Mouse (Mus musculus): ENCODE results near the gene Prrt1. TPM values are rescaled to one million over a fixed set of nuclear protein-coding genes. Genes with fewer than 3 reads are reported as not detected.

Gene Prrt1
- polyA plus RNA-seq, 1 experiment, result not detected

DNA sequence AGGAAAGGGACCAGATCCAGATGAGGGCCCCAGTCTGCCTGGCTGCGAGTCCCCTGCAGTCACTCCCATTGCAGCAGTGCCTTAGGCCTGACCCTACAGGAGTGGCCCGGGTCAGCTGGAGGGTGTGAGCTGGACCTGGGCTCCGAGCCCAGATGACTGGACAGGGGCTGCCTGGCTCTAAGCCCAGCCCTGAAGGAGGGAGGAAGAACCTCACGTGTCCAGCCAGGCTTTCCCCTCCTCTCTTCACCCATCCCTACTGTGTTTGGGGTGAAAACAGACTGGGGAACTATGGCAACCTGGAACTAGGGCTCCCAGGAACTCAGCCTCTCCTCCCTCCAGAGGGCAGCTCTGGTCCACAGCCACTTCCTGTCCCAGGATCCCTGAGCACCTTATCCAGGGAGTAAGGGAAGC lies 26.3 kb downstream of the Prrt1 start:
- Histone ChIP-seq H3K27me3 (ENCODE audit: control insufficient read depth, insufficient read depth, low read length, poor library complexity, severe bottlenecking) (no peaks in the 10 kb centered on the region), H3K4me3 (ENCODE audit: low read depth, low read length) (no peak overlapping the region), H3K27ac (ENCODE audit: insufficient read depth, low read length) (no peak overlapping the region), H3K9ac (ENCODE audit: low read depth, poor library complexity, severe bottlenecking) (no peak overlapping the region), H3K36me3 (ENCODE audit: control insufficient read depth, insufficient read depth, low read length, poor library complexity, severe bottlenecking) (peaks cover 5% of the 10 kb centered on the region; the same call in 1 of the 2 replicates), H3K4me1 (ENCODE audit: control insufficient read depth, insufficient read depth, low read length) (no peaks in the 10 kb centered on the region), H3K9me3 (replicated peaks; ENCODE audit: control insufficient read depth, insufficient read depth, low read length, poor library complexity, severe bottlenecking) (no peaks in the 10 kb centered on the region)
- TF ChIP-seq CTCF (IDR thresholded peaks at IDR 0.05; ENCODE audit: low read depth, low read length), result no peak
- no peak for TF ChIP-seq POLR2A (IDR thresholded peaks at IDR 0.05; ENCODE audit: insufficient read depth, low read length)
- TF ChIP-seq EP300 (IDR thresholded peaks at IDR 0.05; ENCODE audit: insufficient read depth, low read depth, low read length), result no peak

DNA sequence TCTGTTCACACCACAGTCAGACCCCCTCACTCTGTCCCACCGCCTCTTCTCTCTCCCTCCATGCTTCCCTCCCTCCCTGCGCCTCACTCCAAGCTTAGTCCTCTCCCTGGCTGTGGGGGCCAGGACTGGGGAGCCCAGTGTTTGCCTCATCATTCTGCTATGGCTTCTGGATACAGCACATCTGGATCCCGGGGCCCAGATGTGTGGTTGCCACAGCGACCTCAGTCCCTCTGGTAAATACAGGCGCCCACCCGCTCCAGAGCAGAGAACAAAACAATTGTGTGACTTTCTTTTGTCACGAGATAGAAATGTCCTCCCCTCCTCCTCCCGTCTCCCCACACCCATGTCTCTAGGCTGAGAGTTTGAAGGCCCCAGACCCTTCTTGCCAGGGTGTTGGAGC lies 27.3 kb downstream of the Prrt1 start:
- H3K36me3 ChIP-seq (ENCODE audit: control insufficient read depth, insufficient read depth, low read length, poor library complexity, severe bottlenecking), result peaks cover 5% of the 10 kb centered on the region; the same call in 1 of the 2 replicates
- H3K4me3 ChIP-seq (ENCODE audit: low read depth, low read length), result no peak overlapping the region
- no peaks in the 10 kb centered on the region for H3K27me3 ChIP-seq (ENCODE audit: control insufficient read depth, insufficient read depth, low read length, poor library complexity, severe bottlenecking)
- H3K4me1 ChIP-seq (ENCODE audit: control insufficient read depth, insufficient read depth, low read length), result no peaks in the 10 kb centered on the region
- no peak overlapping the region for H3K9ac ChIP-seq (ENCODE audit: low read depth, poor library complexity, severe bottlenecking)
- H3K9me3 ChIP-seq (replicated peaks; ENCODE audit: control insufficient read depth, insufficient read depth, low read length, poor library complexity, severe bottlenecking), result no peaks in the 10 kb centered on the region
- TF ChIP-seq POLR2A (IDR thresholded peaks at IDR 0.05; ENCODE audit: insufficient read depth, low read length) (no peak), EP300 (IDR thresholded peaks at IDR 0.05; ENCODE audit: insufficient read depth, low read depth, low read length) (no peak), CTCF (IDR thresholded peaks at IDR 0.05; ENCODE audit: low read depth, low read length) (no peak)
- no peak overlapping the region for H3K27ac ChIP-seq (ENCODE audit: insufficient read depth, low read length)

DNA sequence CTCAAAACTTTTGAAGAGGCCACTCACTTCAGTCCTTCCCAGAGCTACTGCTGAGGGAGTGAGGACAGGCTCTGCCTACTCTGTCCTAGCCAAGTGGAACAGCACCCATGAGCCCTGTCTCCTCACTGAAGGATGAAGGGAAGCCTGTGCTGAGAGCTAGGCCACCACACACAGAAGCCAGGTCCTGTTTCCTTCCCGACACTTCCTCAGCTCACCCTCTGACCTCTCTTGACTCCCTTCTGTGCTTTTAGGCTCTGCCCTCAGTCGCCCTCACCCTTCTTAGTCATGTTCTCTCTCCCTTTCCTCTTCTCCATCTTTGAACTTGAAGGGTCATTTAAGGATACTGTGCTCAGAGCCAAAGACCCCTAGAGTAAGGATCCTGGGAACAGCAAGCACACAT lies 27.9 kb downstream of the Prrt1 start:
- Histone ChIP-seq H3K27ac (ENCODE audit: insufficient read depth, low read length) (no peak overlapping the region), H3K9me3 (replicated peaks; ENCODE audit: control insufficient read depth, insufficient read depth, low read length, poor library complexity, severe bottlenecking) (no peaks in the 10 kb centered on the region), H3K9ac (ENCODE audit: low read depth, poor library complexity, severe bottlenecking) (no peak overlapping the region), H3K4me1 (ENCODE audit: control insufficient read depth, insufficient read depth, low read length) (no peaks in the 10 kb centered on the region), H3K27me3 (ENCODE audit: control insufficient read depth, insufficient read depth, low read length, poor library complexity, severe bottlenecking) (no peaks in the 10 kb centered on the region), H3K36me3 (ENCODE audit: control insufficient read depth, insufficient read depth, low read length, poor library complexity, severe bottlenecking) (0 out of 2 replicates have a peak, but pooled peaks cover 5% of the 10 kb centered on the region), H3K4me3 (ENCODE audit: low read depth, low read length) (no peak overlapping the region)
- TF ChIP-seq CTCF (IDR thresholded peaks at IDR 0.05; ENCODE audit: low read depth, low read length) (no peak), EP300 (IDR thresholded peaks at IDR 0.05; ENCODE audit: insufficient read depth, low read depth, low read length) (no peak), POLR2A (IDR thresholded peaks at IDR 0.05; ENCODE audit: insufficient read depth, low read length) (no peak)

DNA sequence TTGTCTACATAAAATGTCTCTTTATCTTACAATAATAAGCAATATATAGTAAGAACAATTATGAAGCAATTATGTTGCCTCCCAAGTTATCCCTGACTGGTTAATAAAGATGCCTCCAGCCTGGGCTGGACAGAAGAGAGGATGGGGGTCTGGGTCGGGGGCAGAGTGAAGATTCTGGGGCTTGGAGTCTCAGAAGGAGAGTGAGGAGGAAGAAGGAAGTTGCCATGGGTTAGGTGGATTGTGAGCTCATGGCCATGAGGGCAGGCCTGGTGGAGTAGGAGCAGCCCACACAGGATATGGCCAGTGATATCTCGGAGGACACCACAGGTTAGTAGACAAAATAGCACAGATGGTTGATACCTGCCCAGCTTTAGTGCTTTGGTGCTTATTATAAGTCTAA lies 28.8 kb downstream of the Prrt1 start:
- Histone ChIP-seq H3K9ac (ENCODE audit: low read depth, poor library complexity, severe bottlenecking) (no peak overlapping the region), H3K27me3 (ENCODE audit: control insufficient read depth, insufficient read depth, low read length, poor library complexity, severe bottlenecking) (no peaks in the 10 kb centered on the region), H3K4me3 (ENCODE audit: low read depth, low read length) (no peak overlapping the region), H3K9me3 (replicated peaks; ENCODE audit: control insufficient read depth, insufficient read depth, low read length, poor library complexity, severe bottlenecking) (no peaks in the 10 kb centered on the region), H3K27ac (ENCODE audit: insufficient read depth, low read length) (no peak overlapping the region), H3K36me3 (ENCODE audit: control insufficient read depth, insufficient read depth, low read length, poor library complexity, severe bottlenecking) (0 out of 2 replicates have a peak, but pooled peaks cover 5% of the 10 kb centered on the region), H3K4me1 (ENCODE audit: control insufficient read depth, insufficient read depth, low read length) (no peaks in the 10 kb centered on the region)
- TF ChIP-seq EP300 (IDR thresholded peaks at IDR 0.05; ENCODE audit: insufficient read depth, low read depth, low read length) (no peak), CTCF (IDR thresholded peaks at IDR 0.05; ENCODE audit: low read depth, low read length) (no peak), POLR2A (IDR thresholded peaks at IDR 0.05; ENCODE audit: insufficient read depth, low read length) (no peak)

DNA sequence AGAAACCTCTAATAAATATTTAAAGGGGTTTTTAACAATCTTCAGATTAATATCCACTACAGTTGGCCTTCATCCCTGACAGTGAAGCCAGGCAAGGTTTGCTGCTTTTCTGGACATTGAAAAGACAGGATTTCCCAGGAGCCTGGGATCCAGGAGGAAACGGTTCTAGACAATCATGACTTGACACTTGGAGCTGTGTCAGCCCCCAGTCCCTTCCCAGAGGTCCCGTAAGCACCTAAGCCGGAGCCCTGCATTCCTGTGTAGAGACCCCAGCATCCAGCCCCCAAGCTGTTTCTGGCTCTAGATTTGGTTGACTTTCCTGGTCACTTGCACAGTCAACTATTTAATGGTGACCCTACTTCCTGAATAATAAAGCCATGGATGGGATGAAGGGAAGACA lies 29.3 kb downstream of the Prrt1 start:
- H3K36me3 ChIP-seq (ENCODE audit: control insufficient read depth, insufficient read depth, low read length, poor library complexity, severe bottlenecking), result 0 out of 2 replicates have a peak, but pooled peaks cover 2% of the 10 kb centered on the region
- no peak overlapping the region for H3K4me3 ChIP-seq (ENCODE audit: low read depth, low read length)
- no peaks in the 10 kb centered on the region for H3K9me3 ChIP-seq (replicated peaks; ENCODE audit: control insufficient read depth, insufficient read depth, low read length, poor library complexity, severe bottlenecking)
- TF ChIP-seq CTCF (IDR thresholded peaks at IDR 0.05; ENCODE audit: low read depth, low read length) (no peak), POLR2A (IDR thresholded peaks at IDR 0.05; ENCODE audit: insufficient read depth, low read length) (no peak), EP300 (IDR thresholded peaks at IDR 0.05; ENCODE audit: insufficient read depth, low read depth, low read length) (no peak)
- no peak overlapping the region for H3K9ac ChIP-seq (ENCODE audit: low read depth, poor library complexity, severe bottlenecking)
- no peak overlapping the region for H3K27ac ChIP-seq (ENCODE audit: insufficient read depth, low read length)
- H3K27me3 ChIP-seq (ENCODE audit: control insufficient read depth, insufficient read depth, low read length, poor library complexity, severe bottlenecking), result no peaks in the 10 kb centered on the region
- no peaks in the 10 kb centered on the region for H3K4me1 ChIP-seq (ENCODE audit: control insufficient read depth, insufficient read depth, low read length)

DNA sequence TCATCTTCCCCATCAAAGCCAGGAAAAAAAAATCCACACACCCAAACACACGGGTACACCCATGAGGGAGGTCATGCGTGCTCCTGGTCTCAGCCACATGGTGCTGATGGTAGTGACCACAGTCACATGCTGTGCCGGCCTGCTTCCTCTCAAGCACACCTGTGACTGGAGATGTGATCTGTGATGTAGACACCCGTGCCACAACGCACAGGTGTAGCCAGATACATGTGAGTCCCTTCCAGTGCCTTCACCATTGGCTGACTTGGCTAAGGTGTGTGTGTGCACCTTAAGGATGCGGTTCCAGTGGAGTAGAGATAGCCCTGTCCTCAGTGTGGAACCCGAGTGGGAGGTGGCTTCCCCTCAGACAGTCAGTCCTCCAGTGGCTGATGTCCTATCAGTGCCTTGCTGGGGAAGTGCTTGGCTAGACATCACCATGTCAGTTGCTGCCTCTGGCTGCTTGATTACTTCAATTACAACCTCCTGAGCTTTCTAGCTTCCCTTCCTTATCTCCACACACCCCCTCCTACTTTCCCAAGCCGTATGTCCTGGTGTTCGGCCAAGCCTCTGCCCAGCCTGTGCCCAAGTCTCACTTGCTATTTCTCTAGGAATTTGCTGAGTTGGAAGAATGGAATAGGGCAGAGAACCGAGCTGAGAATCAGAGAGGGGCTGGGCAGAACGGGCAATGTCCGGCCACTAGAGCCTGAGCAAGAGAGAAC lies 30.0 kb downstream of the Prrt1 start:
- no peaks in the 10 kb centered on the region for H3K9me3 ChIP-seq (replicated peaks; ENCODE audit: control insufficient read depth, insufficient read depth, low read length, poor library complexity, severe bottlenecking)
- no peak overlapping the region for H3K27ac ChIP-seq (ENCODE audit: insufficient read depth, low read length)
- TF ChIP-seq CTCF (IDR thresholded peaks at IDR 0.05; ENCODE audit: low read depth, low read length), result no peak
- TF ChIP-seq EP300 (IDR thresholded peaks at IDR 0.05; ENCODE audit: insufficient read depth, low read depth, low read length), result no peak
- H3K27me3 ChIP-seq (ENCODE audit: control insufficient read depth, insufficient read depth, low read length, poor library complexity, severe bottlenecking), result no peaks in the 10 kb centered on the region
- H3K9ac ChIP-seq (ENCODE audit: low read depth, poor library complexity, severe bottlenecking), result no peak overlapping the region
- H3K36me3 ChIP-seq (ENCODE audit: control insufficient read depth, insufficient read depth, low read length, poor library complexity, severe bottlenecking), result no peaks in the 10 kb centered on the region
- no peak overlapping the region for H3K4me3 ChIP-seq (ENCODE audit: low read depth, low read length)
- no peaks in the 10 kb centered on the region for H3K4me1 ChIP-seq (ENCODE audit: control insufficient read depth, insufficient read depth, low read length)

Measured in ES-Bruce4 (cell line).